Mouse (Mus musculus) common myeloid progenitor, adult 5-6 weeks (primary cell): ENCODE measurements around the gene Med13l. TPM values are rescaled to one million over a fixed set of nuclear protein-coding genes. Genes with fewer than 3 reads are reported as not detected.

Source experiments
- ATAC-seq: replicated peaks from 2 replicates; pipeline ENCODE4 v1.8.0; 2016; ENCODE audit warnings: low read depth, mild to moderate bottlenecking, moderate TSS enrichment, inconsistent platforms; ENCODE audit not compliant: poor library complexity, severe bottlenecking
- total RNA-seq: library from RNA; stranded (forward); fragments of 200-1000, 187-1606 nt; gene quantifications from 2 replicates; pipeline ENCODE4 v1.2.3, GENCODE M21; 2017

Med13l gene
- total RNA-seq, 1 experiment from 2014 or later: 49.7 TPM

DNA sequence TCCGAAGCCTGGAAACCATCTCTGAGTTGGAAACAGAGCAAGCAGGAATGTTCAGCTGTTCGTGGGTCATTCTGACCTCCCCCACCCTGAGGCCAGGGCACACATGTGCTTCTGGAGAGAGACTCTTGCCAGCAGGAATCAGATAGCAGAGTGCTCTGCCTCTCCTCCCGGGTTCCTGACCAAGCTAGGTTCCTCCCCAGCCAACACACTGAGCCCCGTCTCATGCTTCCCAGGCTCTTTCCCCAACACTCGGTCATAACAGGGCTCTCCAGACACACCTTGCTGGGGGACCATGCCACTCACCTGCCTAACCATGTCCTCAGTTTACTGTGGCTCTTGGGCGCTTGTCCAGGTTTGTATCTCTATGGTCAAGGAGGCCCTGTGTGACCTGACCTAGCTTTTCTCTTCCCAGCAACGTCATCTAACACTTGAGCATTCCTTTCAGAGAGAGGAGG, 252.5 kb downstream of the Med13l start:
- no peak for ATAC-seq

DNA sequence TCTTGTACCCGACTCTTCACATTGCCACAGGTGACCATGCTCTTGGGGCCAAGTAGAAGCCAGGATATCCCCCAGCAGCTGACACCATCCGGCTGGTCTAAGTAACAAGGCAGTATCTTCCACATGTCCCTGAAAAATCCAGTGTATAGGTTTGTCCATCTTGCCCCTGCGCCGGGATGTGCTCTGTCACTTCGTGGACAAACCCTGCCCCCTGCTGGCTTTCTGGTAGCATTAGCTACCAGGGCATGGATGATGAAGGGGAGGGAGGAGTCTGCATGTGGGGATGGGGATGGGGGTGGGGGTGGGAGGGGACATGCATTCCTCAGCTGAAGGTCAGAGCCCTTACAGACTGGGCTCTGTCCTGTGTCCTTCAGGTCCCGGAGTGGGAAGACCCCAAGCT, 253.6 kb downstream of the Med13l start:
- ATAC-seq: no peak
